Mouse (Mus musculus) kidney, adult 9 months (tissue): ENCODE measurements at regions not wholly inside any gene's neighbourhood (a gene's known extent, or its start where the extent isn't known, plus 50 kb on each side); places are given as distances from the start of the nearest gene placed in this dataset.

Experiments used
- DNase-seq: peaks from one replicate; pipeline ENCODE4 v3.0.0; 2022

DNA sequence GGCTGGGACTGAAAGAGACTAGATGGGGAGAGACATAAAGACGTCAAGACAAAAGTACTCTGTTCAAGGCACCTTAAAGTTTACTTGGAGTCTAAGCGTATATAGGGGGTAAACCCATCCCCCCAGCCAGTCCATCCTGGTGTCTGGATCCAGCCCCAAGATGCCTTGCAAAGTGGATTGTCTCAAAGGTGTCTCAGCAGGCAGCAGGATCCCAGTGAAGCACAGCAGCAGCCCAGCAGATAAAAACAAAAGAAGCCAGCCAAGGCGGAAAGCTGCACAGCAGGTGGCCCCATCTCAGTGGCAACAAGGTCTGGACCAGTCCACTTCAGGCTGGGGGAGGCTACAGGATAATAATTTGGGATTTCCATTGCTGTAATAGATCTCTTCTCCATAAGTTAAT lies 72.0 kb upstream of the Col5a2 start:
- DNase-seq, result no peak

DNA sequence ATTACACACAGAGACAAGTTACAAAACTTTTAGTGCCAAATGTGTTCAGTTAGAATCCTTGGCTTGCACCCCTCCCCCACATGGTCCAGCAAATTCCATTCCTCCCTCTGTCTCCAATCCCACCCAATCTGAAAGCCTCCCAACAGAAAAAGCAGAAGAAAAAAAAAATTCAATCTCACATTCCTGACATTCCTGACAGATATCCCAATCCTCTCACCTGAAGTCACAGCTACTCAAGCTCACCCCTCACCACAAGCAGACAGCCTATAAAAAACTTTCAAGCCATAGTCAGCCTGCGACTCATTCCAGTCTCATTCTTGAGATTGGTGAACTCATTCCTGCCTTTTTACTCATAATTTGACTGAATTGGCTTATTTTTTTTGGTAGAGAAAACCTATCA lies 77.4 kb upstream of the Col5a2 start:
- DNase-seq, result no peak

DNA sequence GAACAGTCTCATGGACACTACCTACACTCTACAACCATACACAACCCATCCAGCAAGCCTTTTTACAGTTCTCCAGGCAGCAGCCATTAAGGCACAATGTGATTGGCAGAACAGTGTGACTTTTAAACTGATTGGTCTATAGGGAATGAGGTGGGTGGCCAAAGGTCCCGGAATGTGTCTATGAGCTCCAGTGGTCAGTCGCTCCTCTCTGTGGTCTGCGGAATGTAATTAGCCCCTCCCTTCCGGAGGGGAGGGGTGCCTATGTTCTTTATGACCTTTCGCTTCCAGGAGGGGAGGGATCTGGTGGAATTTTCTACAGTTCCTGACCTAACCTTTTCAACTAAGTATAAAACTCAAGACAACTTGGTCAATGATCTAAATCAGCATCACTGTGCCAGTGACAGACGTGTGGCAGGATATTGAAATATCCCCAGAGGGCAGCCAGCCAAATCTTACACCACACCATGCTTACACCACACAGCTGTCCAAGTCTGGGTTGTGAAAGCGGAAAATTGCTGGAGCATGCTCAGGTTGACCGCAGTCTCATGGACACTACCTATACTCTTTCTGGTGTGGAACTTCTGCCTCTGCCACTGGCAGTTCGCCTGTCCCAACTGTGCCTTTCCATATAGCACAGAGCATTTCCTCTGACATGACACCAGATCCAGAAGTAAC lies 84.4 kb upstream of the Col5a2 start:
- DNase-seq, result no peak

DNA sequence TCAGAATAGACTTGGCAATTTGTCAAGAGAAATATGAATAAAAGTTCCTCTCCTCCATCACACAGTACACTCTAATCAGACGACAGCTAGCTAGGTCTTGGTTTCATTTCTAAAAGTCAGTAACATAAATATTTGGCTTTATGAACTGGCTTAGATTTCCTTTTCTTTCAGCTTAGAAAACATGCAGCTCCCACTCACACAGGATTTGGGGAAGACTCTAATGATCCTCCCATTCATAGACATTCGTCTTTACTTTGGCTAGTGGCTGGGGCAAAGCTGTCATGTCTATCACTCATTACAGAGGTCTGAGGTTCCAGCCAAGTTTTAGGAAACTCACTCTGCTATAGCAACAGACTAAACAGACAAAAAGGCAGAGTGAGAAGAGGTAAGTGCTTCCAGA lies 94.2 kb upstream of the Col5a2 start:
- DNase-seq, result no peak

DNA sequence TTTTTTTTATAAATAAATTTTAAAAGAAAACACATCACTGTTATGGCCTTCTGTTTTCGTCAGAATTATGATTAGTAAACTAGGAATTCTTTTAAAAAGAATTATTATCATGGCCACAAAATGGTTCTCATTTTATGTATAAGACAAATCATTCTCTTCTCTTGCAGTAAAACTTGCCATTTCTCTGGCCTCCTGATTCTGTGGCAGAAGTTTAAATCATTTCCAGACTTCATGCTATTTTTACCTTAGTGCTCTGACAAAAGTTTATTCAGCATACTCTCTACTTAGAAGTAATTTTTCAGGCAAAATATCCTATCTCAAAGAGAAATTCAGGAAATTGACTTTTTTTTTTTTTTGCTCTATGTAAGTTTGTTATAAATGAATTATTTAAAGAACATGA lies 96.3 kb upstream of the Col5a2 start:
- no peak for DNase-seq

DNA sequence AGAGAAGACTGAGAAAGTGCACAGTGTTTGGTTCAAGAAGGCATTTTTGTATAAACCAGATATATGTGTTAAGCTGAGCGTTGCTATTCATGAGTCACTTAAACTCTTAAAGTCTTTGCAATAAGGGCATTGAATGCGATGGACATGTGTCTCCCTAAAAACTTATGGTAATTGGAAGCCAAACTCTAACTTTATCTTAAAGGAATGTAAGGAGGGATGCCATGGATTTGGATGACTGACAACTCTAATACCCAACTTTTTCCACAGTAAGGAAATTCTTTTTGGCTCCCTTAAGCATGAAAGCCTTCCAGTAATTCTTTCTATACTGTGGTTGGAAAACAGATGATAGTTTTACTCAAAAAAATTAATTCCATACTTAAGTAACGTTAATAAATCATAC lies 96.9 kb upstream of the Col5a2 start:
- no peak for DNase-seq

DNA sequence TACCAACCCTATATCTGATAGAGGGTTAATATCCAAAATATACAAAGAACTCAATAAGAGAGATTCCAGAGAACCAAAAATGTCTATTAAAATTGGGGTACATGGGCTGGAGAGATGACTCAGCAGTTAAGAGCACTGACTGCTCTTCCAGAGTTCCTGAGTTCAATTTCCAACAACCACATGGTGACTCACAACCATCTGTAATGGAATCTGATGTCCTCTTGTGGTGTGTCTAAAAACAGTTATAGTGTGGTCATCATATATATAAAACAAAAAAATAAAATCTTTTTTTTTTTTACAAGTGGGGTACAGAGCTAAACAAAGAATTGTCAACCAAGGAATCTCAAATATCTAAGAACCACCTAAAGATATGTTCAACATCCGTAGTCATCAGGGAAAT lies 102.5 kb upstream of the Col5a2 start:
- no peak for DNase-seq

DNA sequence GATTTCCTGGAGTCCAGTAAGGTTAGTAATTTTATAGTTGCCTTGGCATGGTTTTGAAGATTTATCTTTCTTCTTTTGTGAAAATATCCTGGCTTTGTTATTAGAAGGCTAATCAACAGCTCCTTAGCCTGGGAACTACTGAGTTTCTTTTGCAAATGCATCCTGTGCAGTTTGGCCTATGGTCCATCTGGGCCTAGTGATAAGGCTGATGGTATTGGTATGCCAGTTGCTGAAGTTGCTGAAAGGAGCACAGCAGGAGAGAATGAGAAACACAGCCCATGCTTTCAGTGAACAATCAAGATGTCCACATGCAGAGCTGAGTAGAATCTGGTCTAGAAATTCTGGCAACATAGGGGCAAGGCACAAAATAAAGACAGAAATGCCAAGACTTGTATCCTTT lies 105.2 kb upstream of the Col5a2 start:
- no peak for DNase-seq

DNA sequence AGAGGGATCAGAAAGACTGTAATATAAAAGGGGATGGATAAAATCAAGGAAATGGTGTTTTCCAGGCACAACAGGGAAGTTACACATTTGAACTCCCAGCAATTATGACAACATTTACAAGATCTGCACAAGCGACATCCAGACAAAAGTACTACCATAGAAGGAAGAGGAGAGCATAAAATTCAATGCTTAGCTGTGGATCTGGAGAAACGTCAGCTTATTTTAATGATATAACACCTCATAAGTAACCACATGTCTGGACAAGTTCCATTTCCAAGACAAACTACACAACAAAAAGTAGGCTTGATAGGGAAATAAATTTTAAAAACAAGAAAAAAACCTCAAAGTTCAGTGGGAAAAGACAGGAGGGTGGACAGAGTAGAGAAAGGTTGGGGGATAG lies 115.9 kb upstream of the Col5a2 start:
- no peak for DNase-seq

DNA sequence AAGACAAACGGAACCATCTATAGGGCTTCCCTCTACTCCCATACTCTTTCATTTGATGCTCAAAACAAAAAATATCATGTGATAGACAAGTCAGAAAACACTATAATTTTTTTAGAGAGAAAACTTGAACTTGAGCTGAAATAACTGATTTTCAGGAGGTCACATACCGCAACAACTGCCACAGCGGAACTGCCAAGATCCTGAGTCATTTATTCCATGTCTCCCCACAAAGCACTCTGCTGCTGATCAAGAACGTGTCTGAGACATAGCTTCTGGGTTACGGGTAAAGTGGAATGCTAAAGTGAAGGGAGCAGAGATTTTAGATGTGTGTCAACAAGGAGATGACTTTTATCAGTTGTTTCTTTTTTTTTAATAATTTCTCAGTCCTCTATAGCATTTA lies 122.8 kb upstream of the Col5a2 start:
- DNase-seq, result no peak

DNA sequence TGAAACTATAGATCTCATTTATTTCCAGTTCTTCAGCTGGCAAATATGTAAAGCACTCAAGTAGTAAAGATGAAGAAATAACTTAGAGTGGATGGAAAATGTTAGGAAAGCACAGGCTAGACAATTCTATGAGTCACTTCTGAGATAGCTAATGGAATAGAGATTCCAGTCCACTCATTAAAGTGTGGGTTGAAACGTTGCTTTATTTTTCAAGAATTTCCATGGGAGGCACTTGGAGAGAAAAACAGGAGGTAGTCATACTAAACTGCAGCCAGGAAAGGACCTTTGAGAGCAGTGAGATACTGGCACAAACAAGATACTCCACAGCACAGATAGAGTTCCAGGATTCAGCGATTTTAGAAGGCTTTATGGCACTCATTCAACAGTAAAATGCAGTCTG lies 123.7 kb upstream of the Col5a2 start:
- no peak for DNase-seq

DNA sequence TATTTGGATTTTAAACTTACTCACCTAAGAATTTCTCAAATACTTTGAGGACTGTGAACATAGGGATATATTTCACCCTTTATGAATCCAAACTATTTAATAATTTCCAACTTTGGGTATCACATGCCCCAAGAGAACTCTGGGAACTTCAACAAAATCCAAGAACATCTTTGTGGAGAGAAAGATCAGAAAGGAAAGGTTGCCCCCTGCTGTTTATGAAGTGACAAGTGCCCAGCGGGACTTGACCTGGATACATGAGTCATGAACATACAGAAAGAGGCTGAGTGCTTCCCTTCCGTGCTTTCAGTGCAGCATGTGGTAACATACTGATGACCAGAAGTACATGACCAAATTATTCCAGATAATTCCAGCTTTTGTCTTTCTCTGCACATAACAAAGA lies 124.8 kb upstream of the Col5a2 start:
- peak; percentile 59 for DNase-seq

DNA sequence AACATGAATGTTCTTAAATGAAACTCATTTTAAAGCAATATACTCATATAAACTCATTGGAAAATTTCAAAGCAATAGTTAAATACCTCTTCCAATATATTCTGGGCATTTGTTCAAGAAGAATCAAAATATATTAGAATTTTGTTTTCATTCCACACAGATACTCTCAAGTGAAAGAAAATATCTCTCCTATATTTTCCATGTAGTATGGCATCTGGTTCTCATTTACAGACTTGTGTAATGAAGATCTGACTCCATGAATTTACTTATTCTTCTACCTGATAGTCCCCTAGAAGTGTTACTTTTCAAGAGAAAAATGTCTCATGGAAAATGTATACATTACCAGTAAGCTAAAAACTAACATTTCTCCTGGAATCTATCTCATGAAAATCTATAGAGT lies 144.2 kb upstream of the Col5a2 start:
- DNase-seq, result no peak

DNA sequence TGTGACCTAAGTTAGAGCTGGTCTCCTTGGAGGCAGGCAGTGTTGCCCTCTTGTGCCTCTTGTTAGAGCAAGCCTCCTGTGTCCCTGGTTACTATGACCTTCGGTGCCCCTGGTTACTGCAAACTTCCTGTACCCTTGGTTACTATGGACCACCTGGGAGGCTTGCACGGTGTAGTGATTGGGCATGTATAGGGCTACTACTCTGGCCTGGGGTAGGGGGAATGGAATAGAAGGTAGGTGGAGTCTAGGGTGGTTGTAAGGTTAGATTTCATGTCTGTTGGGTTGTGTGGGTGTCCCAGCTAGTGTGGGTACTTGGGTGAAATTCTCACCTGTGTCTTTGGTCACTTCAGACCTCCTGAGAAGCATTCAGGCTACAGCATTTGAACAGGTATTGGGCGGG lies 141.7 kb upstream of the Wdr75 start:
- no peak for DNase-seq

DNA sequence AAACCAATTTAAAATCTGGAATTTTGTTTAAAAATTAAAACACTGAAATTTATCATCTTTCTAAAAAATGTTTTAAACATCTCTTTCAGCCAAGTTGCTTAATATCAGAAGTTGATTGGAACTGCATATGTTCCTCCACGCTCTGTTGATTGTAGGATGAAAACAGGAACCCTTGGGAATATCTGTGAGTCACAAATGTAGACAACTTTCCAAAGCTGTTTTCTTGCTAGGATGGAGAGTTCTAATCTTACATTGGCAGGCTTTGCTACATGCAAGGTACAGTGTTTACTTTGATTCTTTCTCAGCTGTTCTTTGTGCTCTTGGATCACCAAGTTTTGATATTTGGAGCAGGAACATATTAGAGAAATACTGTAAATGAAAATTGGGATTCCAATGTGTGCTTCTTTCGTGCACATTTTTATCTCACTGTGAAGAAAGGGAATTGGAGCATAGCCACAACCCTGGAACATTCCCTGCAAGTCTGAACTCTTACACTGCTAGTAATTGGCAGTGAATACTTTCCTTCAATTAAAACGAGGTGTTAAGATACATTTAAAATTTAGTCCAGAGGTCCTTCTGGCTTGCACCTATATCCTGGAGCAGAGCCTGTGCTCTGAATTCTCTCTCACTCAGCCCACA lies 131.0 kb upstream of the Wdr75 start:
- DNase-seq, result no peak

DNA sequence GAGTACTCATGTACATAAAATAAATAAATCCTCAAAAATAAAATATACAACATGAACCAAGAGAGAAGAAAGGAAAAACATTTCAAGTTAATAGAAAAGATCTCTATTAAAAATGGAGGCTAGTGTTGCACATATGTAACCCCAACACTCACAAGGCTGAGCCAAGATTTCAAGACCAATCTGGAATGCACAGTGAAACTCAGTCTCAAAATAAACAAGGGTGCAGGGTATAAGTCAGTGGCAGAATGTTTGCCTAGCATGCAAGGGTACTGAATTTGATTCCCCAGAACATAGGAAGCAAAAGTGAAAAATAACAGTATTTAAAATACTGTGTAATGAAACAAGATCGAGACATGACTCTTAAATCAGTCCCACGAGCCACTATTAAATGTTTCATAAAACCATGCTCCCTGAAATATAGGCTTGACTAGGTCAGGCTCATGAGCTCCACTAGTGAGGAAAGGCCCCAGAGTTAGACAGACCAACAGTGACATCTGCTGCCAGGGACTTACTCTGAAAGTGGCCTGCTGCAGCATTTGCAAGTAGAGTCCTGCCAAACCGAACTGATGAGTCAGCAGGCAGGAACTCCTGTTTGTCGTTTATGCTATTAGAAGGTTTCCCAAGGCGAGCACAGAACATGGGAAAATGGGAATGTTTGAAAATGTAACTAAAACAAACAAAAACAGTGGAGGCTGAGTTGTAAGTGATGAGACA lies 122.4 kb upstream of the Wdr75 start:
- DNase-seq, result peak; percentile 52

DNA sequence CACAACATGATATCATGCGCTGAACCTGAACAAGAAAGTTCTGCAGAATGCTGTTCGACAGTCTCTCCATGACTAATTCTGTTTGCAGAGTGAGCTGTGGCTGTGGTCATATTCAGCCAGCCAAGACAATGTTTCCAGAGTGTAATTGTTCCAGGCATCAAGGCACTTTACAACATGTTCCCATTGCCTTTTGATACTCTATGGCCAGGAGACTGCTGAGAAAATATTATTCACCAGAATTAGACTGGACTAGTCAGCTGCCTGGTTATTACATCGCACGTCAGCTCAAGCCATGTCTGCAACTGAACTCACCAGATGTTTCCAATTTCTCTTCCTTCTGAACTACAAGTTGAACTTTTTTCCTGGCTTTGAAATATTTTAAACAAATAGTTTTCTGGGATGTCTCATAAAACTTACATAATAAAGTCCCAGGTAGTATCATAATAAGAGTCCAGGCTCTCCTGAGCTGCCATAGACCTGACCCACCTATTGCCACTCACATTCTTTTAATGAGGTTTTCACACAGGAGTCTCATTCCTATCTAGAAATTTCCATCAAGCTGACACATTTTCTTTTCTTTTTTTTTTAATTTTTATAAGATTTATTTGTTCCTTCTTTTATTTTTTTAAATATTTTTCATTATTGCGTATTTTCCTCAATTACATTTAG lies 119.1 kb upstream of the Wdr75 start:
- DNase-seq, result no peak

DNA sequence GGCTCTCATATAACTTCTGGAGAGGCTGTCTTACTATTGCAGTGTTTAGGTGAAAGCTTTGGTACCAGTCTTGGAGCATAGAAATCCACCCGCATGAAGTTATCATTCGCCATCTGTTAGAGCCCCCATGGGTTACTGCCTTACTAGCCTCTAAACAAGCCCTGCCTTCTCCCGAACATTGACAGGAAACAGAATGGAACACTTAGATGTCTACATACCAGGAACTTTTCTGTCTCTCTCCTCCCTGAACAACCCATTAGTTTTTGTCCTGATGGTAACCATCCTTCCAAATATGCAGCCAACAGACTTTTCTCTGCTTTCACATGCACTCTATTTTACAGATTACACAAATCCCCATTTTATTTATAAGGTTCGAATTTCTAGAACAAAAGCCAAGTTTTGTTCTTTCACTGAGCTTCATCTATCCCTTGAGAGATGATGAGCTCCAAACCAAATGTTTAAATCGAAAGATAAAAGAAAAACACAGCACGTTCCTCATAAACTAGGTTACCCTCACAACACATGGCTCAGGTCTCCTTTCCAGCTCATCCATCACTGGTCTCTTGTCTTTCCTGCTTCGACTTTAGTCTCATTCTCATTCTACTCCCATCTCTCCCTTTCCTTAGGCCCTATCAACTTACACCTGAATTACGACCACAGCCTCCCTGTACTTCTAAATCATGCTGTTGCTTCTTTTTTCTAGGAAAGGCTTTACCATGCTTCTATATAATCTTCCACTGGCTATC lies 114.8 kb upstream of the Wdr75 start:
- no peak for DNase-seq

DNA sequence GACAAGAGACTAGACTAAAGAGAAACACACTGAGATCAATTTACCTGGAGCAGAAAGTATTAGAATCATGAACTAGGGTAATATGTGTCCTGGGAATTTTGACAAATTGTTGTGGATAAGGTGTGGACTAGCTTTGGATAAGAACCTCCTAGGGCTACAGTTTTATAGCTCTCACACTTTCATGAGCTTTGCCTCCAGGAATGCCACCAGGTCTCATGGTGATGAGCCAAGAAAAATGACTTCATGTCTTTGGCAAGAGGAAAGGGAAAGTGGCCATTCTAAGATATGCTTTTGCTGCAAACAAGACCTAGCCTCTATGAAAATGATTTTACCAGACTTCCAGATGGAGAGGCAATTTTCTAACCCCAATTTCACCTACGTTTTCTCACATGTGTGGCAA lies 94.1 kb upstream of the Wdr75 start:
- no peak for DNase-seq

DNA sequence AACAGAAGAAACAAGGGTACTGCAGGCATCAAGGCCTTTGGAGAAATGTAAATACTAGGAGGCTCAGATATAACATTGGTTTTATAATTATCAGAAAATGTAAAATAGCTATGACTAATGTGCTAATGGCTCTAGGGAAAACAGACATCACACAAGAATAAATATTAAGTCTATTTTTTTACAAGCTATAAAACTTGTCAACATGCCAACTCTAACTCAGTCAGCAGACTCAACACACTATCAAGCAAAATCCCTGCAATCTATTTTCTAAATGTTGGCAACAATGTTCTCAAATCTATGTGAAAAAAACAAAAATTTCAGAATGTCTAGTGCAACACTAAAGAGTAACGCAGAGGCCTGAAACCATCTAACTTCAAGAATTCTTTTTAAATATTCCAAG lies 93.5 kb upstream of the Wdr75 start:
- no peak for DNase-seq

DNA sequence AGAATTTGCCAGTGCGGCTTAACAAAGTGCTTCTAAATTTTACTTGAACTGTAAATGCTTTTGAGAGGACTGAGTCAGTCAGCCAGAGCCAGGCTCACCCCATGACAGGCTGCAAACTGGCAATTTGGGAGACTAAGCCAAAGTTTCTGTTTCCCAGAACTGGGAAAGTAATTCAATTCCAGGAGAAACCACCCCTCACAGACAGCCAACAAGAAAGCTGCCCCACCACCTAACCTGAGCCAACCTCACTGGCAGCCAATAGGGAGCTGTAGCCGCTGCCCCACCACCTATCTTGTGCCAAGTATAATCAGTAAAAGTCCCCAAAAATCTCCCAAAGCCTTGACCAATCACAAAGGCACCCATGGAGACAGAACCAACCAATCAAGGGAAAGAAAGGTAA lies 71.6 kb upstream of the Wdr75 start:
- DNase-seq, result no peak

DNA sequence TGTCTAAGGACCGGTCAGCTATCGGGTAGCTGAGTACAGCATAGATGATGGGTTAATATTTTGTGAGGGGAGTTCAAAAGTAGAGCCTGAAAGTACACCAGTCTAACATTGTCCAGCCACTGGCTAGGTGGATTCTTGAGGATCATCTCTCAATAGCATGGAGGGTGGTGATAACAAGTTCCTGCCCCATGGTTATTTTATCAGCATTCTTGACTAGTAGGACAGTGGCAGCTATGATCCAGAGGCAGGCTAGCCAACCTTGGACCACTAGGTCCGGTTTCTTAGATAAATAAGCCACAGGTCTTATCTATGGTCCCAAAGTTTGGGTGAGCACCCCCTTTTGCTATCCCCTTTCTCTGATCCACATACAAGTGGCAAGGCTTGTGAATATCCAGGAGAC lies 62.0 kb upstream of the Wdr75 start:
- DNase-seq, result no peak

DNA sequence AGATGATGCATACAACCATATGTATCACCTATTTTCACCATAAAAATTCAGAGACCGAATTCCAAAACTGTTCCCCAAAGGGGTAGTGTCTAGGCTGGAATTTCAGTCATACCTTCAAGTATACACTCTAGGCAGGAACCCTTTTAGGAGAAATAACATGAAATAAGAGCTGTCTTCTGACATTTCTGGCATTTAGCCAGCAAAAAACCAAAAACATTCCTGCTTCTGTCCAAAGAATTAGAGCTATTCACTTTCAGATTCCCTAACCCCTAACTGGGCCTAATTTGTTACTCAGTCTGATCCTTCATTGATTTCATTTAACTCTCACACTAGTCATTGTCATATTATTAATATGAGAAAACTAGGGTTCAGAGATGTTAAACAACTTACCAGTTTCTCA lies 49.8 kb upstream of the Wdr75 start:
- DNase-seq, result no peak
